Mouse (Mus musculus) neural tube, embryonic 12.5 days (tissue): ENCODE data around the gene Clec1b. TPM values are rescaled to one million over a fixed set of nuclear protein-coding genes. Genes with fewer than 3 reads are reported as not detected.
A peak's percentile ranks its signal among the peaks of the same experiment; 100 is the strongest.

Experiments used
- ATAC-seq: fragments of 200-750 bp; cut with Nextera tagmentation; 2 replicates; pipeline ENCODE4 v1.8.0; 2017; ENCODE audit warnings: low read depth, mild to moderate bottlenecking, moderate TSS enrichment, moderate library complexity; ENCODE audit not compliant: low FRiP score
- H3K27ac ChIP-seq: fragments of 300-500 bp; sonication (generic); 2 replicates; pipeline ENCODE4 v1.5.1; 2016
- H3K27me3 ChIP-seq: fragments of 300-500 bp; sonication (generic); replicated peaks from 2 replicates; pipeline ENCODE4 v1.6.1; 2016; ENCODE audit warnings: mild to moderate bottlenecking
- H3K36me3 ChIP-seq: fragments of 300-500 bp; sonication (generic); 2 replicates; pipeline ENCODE4 v1.6.1; 2016; ENCODE audit warnings: mild to moderate bottlenecking
- H3K4me1 ChIP-seq: fragments of 300-500 bp; sonication (generic); 2 replicates; pipeline ENCODE4 v1.6.1; 2016
- H3K4me2 ChIP-seq: fragments of 300-500 bp; sonication (generic); replicated peaks from 2 replicates; pipeline ENCODE4 v1.6.1; 2016; ENCODE audit warnings: mild to moderate bottlenecking
- H3K4me3 ChIP-seq: fragments of 300-500 bp; sonication (generic); 2 replicates; pipeline ENCODE4 v1.5.1; 2016
- H3K9ac ChIP-seq: fragments of 300-500 bp; sonication (generic); 2 replicates; pipeline ENCODE4 v1.6.1; 2016; ENCODE audit warnings: mild to moderate bottlenecking
- H3K9me3 ChIP-seq: fragments of 300-500 bp; sonication (generic); 2 replicates; pipeline ENCODE4 v1.6.1; 2016; ENCODE audit warnings: mild to moderate bottlenecking
- WGBS: fragments of 180-500 bp; shearing (Covaris S2); methylation state at CpG from one replicate; pipeline ENCODE4 v1.1.7; 2016; 5-methylcytosine and 5-hydroxymethylcytosine counted together
- polyA plus RNA-seq: library from polyadenylated mRNA; unstranded; fragments of >200 nt; fragmentation: Nextera tagmentation; extraction: Ambion mirVana; gene quantifications from 2 replicates; pipeline ENCODE4 v1.2.1, GENCODE M21; 2016

Gene Clec1b
- polyA plus RNA-seq, 1 experiment from 2014 or later, result 7.4 TPM

DNA sequence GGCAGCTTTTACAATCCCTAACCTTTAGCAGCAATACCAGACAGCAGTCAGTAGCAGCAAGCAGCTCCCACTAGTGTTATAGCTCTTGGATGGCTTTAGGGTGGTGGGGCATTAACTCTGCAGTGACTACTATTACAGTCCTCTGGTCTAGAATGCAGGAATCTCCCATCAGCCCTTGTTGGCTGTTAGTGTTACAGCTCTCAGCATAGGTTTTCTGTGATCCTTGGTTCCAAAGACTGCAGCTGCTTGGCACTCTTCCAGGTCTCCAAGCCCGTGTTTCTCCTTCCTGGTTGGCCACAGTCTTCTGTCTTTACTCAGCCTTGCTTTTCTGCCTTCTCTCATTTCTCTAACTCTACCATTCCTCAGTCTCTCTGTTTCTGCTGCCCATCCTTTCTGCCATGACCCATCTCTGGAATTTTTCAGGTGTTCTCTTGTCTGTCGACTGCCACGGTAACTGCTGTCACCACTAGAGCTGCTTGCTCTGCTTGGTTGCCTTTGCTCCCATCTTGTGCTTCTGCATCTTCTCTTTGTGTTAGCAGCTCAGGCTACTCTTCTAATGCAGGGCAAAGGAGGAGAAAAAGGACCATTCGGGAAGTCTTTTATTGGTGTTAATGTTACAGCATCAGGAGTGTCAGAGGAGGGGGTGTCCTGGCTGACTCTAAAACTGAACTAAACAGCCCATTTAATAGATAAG lies 26.1 kb downstream of the Clec1b start:
- 73% methylated on average over 4 of the region's 4 CpGs for WGBS
- Histone ChIP-seq H3K36me3 (no peaks in the 10 kb centered on the region), H3K4me1 (peaks cover 4% of the 10 kb centered on the region; the same call in 1 of the 2 replicates), H3K4me2 (no peak overlapping the region), H3K27ac (no peak overlapping the region), H3K27me3 (no peaks in the 10 kb centered on the region), H3K4me3 (no peak overlapping the region), H3K9me3 (no peaks in the 10 kb centered on the region), H3K9ac (no peak overlapping the region)
- ATAC-seq, result peak; percentile 51

DNA sequence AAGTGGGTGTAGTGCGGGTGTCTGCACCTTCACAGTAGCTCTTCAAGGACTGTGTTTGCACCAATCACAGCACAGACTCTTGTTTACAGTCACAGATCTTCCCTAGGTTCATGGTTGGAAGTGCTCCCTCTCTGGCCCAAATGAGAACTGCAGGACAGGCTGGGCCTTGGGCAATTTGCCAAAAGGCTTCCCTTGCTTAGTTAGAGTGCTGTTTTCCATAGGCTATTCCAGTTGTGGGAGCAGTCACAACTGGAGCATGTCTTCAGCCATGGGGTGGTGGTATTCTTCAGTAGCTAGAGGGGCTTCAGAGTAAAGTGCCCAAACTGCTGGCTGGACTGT lies 26.6 kb downstream of the Clec1b start:
- peaks cover 4% of the 10 kb centered on the region; the same call in 1 of the 2 replicates for H3K4me1 ChIP-seq
- no peaks in the 10 kb centered on the region for H3K9me3 ChIP-seq
- WGBS, result 12% methylated on average over 1 of the region's 1 CpGs
- peak; percentile 93 for ATAC-seq
- no peak overlapping the region for H3K4me3 ChIP-seq
- no peak overlapping the region for H3K27ac ChIP-seq
- H3K4me2 ChIP-seq, result no peak overlapping the region
- no peaks in the 10 kb centered on the region for H3K36me3 ChIP-seq
- H3K9ac ChIP-seq, result no peak overlapping the region
- H3K27me3 ChIP-seq, result no peaks in the 10 kb centered on the region

DNA sequence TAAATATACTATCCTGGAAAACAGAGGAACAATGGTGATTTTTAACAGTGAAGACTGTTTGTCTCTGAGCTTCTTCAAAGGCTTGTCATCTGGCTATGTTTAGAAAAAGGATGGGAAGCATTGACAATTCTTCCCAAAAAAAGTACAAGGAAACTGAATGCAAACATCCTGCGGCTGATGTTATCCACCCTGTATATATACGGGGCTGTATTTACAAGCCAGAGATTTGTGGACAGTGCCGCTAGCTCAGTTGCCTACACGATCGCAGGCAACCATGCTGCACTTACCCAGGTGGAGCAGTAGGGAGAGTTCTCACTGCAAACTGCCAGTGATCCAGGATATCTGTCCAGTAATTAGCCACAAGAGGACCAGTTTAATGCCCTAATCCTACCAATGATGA lies 28.1 kb downstream of the Clec1b start:
- Histone ChIP-seq H3K9me3 (no peaks in the 10 kb centered on the region), H3K4me2 (no peak overlapping the region), H3K4me1 (peaks cover 4% of the 10 kb centered on the region; the same call in 1 of the 2 replicates), H3K27me3 (no peaks in the 10 kb centered on the region), H3K9ac (no peak overlapping the region), H3K4me3 (no peak overlapping the region), H3K36me3 (no peaks in the 10 kb centered on the region), H3K27ac (no peak overlapping the region)
- ATAC-seq, result no peak
- 62% methylated on average over 5 of the region's 5 CpGs for WGBS

- H3K36me3 ChIP-seq, result no peaks in the 10 kb centered on the region
- H3K9ac ChIP-seq, result no peak overlapping the region
- no peaks in the 10 kb centered on the region for H3K9me3 ChIP-seq
- H3K4me3 ChIP-seq, result no peak overlapping the region
- no peaks in the 10 kb centered on the region for H3K27me3 ChIP-seq
- ATAC-seq, result no peak
- WGBS, result 36% methylated on average over 5 of the region's 5 CpGs
- no peak overlapping the region for H3K4me2 ChIP-seq
- H3K27ac ChIP-seq, result no peak overlapping the region
- H3K4me1 ChIP-seq, result peaks cover 4% of the 10 kb centered on the region; the same call in 1 of the 2 replicates
Measured at GRCm38 (mm10) chr6:129425812-129426211, 28.7 kb downstream of the Clec1b start.

GRCm38 (mm10) chr6:129427281-129427680 lies 30.2 kb downstream of the Clec1b start:
- Histone ChIP-seq H3K36me3 (no peaks in the 10 kb centered on the region), H3K27me3 (no peaks in the 10 kb centered on the region), H3K9ac (no peak overlapping the region), H3K27ac (no peak overlapping the region), H3K4me1 (peaks cover 4% of the 10 kb centered on the region; the same call in 1 of the 2 replicates), H3K9me3 (no peaks in the 10 kb centered on the region), H3K4me2 (no peak overlapping the region), H3K4me3 (no peak overlapping the region)
- 76% methylated on average over 4 of the region's 4 CpGs for WGBS
- ATAC-seq, result no peak

GRCm38 (mm10) chr6:129434239-129434638 lies 37.1 kb downstream of the Clec1b start:
- no peaks in the 10 kb centered on the region for H3K9me3 ChIP-seq
- no peak overlapping the region for H3K4me2 ChIP-seq
- 72% methylated on average over 5 of the region's 5 CpGs for WGBS
- no peak overlapping the region for H3K27ac ChIP-seq
- no peaks in the 10 kb centered on the region for H3K27me3 ChIP-seq
- no peak overlapping the region for H3K4me3 ChIP-seq
- no peaks in the 10 kb centered on the region for H3K36me3 ChIP-seq
- no peaks in the 10 kb centered on the region for H3K4me1 ChIP-seq
- H3K9ac ChIP-seq, result no peak overlapping the region
- no peak for ATAC-seq

DNA sequence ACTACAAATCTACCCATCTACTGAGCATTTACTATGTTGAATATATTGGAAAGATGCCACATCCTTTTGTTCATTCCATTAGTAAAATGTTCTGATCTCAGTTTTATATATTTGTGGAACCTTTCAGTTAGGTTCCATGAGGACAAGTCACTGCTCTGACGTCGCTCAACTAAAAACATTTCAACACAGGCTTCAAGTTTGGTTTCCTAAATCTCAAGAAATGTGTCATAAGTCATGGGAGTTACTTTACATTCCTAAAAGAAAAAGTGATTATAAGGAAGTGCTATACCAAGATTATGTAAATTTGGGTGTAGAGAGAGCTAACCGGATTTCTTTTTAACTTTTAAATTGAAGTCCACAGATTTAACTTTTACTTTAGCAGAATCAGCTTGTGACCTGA lies 38.9 kb downstream of the Clec1b start:
- Histone ChIP-seq H3K36me3 (no peaks in the 10 kb centered on the region), H3K4me2 (no peak overlapping the region), H3K4me3 (no peak overlapping the region), H3K9ac (no peak overlapping the region), H3K27me3 (no peaks in the 10 kb centered on the region), H3K9me3 (no peaks in the 10 kb centered on the region), H3K4me1 (no peaks in the 10 kb centered on the region), H3K27ac (no peak overlapping the region)
- no peak for ATAC-seq
- 89% methylated on average over 3 of the region's 3 CpGs for WGBS

GRCm38 (mm10) chr6:129438033-129438432 lies 40.9 kb downstream of the Clec1b start:
- 88% methylated on average over 2 of the region's 2 CpGs for WGBS
- Histone ChIP-seq H3K4me1 (no peaks in the 10 kb centered on the region), H3K27me3 (no peaks in the 10 kb centered on the region), H3K27ac (no peak overlapping the region), H3K9me3 (no peaks in the 10 kb centered on the region), H3K4me3 (no peak overlapping the region), H3K4me2 (no peak overlapping the region), H3K9ac (no peak overlapping the region), H3K36me3 (no peaks in the 10 kb centered on the region)
- no peak for ATAC-seq

DNA sequence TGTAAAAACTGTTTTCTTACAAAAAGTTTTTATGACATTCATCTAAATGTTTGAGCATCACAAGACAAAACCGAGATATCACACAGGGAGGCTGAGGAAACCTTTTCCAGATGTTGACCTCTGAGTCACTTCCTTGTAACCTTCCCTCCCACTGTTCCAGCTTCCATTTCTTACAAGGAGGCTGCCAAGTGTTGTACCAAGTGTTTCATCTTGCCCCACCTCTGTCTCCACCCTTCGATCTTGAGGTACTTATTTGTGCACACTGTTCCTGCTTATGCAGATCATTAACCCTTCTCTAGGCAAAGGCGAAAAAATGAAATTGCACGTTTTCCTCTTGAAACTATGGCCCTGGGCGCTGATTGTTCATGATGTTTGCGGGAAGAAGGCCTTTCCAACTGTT lies 52.6 kb downstream of the Clec1b start:
- no peak overlapping the region for H3K27ac ChIP-seq
- 85% methylated on average over 6 of the region's 6 CpGs for WGBS
- ATAC-seq, result no peak
- H3K4me2 ChIP-seq, result no peak overlapping the region
- no peak overlapping the region for H3K4me3 ChIP-seq
- H3K4me1 ChIP-seq, result no peaks in the 10 kb centered on the region
- H3K9ac ChIP-seq, result no peak overlapping the region
- no peaks in the 10 kb centered on the region for H3K27me3 ChIP-seq
- no peaks in the 10 kb centered on the region for H3K36me3 ChIP-seq
- no peaks in the 10 kb centered on the region for H3K9me3 ChIP-seq

GRCm38 (mm10) chr6:129451411-129452039 lies 54.4 kb downstream of the Clec1b start, which contains the start of gene Clec1a:
TSS of gene Clec1a (minus strand) at chr6:129452000.
- Histone ChIP-seq H3K9me3 (no peaks in the 10 kb centered on the region), H3K9ac (no peak within 1 kb of the TSS), H3K27me3 (no peaks in the 10 kb centered on the region), H3K36me3 (no peaks in the 10 kb centered on the region), H3K4me1 (no peaks in the 10 kb centered on the region), H3K27ac (no peak within 1 kb of the TSS), H3K4me2 (no peak within 1 kb of the TSS), H3K4me3 (no peak within 1 kb of the TSS)
- no peak for ATAC-seq
- WGBS, result 60% methylated on average over 13 of the region's 13 CpGs

Other genes starting within 250 kb of the Clec1b start
- gene Clec2d, start 216.7 kb upstream of the Clec1b start, polyA plus RNA-seq, result not detected in 2 replicates
- not detected in 2 replicates for gene Cd69, start 121.9 kb upstream of the Clec1b start, polyA plus RNA-seq
- gene 4922502D21Rik, start 65.5 kb upstream of the Clec1b start, polyA plus RNA-seq, result not detected in 2 replicates
- gene Clec12a, start 54.6 kb upstream of the Clec1b start, polyA plus RNA-seq, result 0.23 and 0.34 TPM in 2 replicates
- 0.19 TPM in 1 of 2 replicates, not detected in the other for gene Clec12b, start 11.4 kb upstream of the Clec1b start, polyA plus RNA-seq
- gene Clec9a, start 11.6 kb downstream of the Clec1b start, polyA plus RNA-seq, result 0.34 and 0.65 TPM in 2 replicates
- 2.8 TPM in 2 replicates for gene Clec1a, start 54.7 kb downstream of the Clec1b start, polyA plus RNA-seq
- 0.05 TPM in 1 of 2 replicates, not detected in the other for gene Olr1, start 109.9 kb downstream of the Clec1b start, polyA plus RNA-seq
- gene Tmem52b, start 115.3 kb downstream of the Clec1b start, polyA plus RNA-seq, result not detected in 2 replicates
- 115 and 119 TPM in 2 replicates for gene Gabarapl1, start 135.9 kb downstream of the Clec1b start, polyA plus RNA-seq
- gene Klre1, start 180.6 kb downstream of the Clec1b start, polyA plus RNA-seq, result not detected in 2 replicates
- gene Klrd1, start 194.5 kb downstream of the Clec1b start, polyA plus RNA-seq, result not detected in 2 replicates
- gene Klrk1, start 226.6 kb downstream of the Clec1b start, polyA plus RNA-seq, result 0.15 and 0.34 TPM in 2 replicates
- not detected in 2 replicates for gene Klrc3, start 246.0 kb downstream of the Clec1b start, polyA plus RNA-seq